Mouse (Mus musculus): ENCODE measurements around the gene Rcan2. TPM values are rescaled to one million over a fixed set of nuclear protein-coding genes. Genes with fewer than 3 reads are reported as not detected.

The Rcan2 gene
- polyA plus RNA-seq, 1 experiment from 2014 or later, result 3.2 TPM

DNA sequence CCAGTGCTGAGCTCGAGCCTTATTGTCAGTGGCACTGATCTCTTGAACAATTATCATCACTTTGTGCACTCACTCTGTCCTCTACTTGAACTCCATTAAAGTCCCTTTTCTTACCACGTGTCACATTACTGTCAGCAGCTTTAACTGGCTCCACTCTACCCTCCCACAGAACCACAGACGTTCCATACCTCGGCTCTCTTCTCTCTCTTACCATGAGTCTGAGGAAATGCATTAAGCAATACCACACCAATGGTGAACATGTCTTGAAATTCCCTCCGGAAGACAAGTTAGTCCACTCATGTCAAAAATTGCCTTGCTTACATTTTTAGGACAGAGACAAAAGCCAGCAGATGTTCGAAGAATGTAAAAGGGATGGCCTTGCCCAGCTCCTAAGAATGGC lies 267.7 kb downstream of the Rcan2 start:
- WGBS, result 71% methylated on average over 6 of the region's 6 CpGs

DNA sequence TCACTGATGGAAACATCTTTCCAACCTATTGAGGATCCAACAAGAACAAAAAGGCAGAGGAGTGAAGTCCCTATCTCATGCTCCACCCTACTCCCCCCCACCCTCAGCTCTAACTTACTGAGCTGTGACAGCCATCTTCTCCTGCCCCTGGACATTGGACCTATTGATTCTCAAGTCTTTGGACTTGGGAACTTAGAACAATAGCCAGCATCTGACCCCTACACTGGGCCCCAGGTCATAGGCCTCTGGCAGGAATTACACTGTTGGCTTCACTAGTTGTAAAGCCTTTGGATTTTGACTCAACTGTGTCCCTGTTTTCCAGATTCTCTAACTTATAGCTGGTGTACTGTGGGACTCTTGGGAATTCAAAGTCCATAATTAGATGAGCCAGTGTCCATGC lies 270.5 kb downstream of the Rcan2 start:
- Histone ChIP-seq H3K27ac (no peak overlapping the region), H3K4me2 (replicated peaks) (no peak overlapping the region), H3K36me3 (no peaks in the 10 kb centered on the region), H3K4me3 (no peak overlapping the region), H3K9ac (no peak overlapping the region), H3K9me3 (no peaks in the 10 kb centered on the region), H3K4me1 (no peaks in the 10 kb centered on the region), H3K27me3 (no peaks in the 10 kb centered on the region)
- ATAC-seq (ENCODE audit: low FRiP score, low read depth), result no peak

More for the DNA sequence above, 267.7 kb downstream of the Rcan2 start:
- no peak overlapping the region for H3K4me3 ChIP-seq
- no peaks in the 10 kb centered on the region for H3K27me3 ChIP-seq
- H3K4me1 ChIP-seq, result peaks cover 10% of the 10 kb centered on the region; the same call in 1 of the 2 replicates
- no peak overlapping the region for H3K4me2 ChIP-seq (replicated peaks)
- no peak for ATAC-seq (ENCODE audit: low FRiP score, low read depth)
- no peak overlapping the region for H3K27ac ChIP-seq
- no peaks in the 10 kb centered on the region for H3K9me3 ChIP-seq
- H3K36me3 ChIP-seq, result no peaks in the 10 kb centered on the region
- no peak overlapping the region for H3K9ac ChIP-seq

DNA sequence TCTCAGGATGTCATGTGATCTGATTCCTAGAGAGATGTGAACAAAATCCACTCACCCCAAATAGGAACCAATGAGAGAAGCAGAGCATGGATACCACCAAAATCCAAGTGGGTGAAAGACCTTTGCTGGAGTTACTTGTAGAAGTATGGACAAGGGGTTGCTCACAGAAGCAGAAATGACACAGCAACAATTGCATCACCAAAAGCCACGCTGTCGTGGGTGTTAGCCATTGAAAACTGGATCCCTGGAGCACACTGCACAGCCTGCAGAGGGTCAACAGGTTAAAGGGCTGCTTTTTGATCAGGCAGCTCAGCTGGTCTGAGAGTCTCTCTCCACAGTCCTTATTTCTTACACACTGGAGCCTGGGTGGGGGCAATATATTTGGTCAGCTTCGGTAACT lies 274.4 kb downstream of the Rcan2 start:
- 89% methylated on average over 3 of the region's 3 CpGs for WGBS
- H3K4me2 ChIP-seq (replicated peaks), result no peak overlapping the region
- no peak for ATAC-seq (ENCODE audit: low FRiP score, low read depth)
- 0 out of 2 replicates have a peak, but pooled peaks cover under 1% of the 10 kb centered on the region for H3K36me3 ChIP-seq
- H3K27me3 ChIP-seq, result peaks cover 6% of the 10 kb centered on the region; the same call in 1 of the 2 replicates
- H3K4me3 ChIP-seq, result no peak overlapping the region
- H3K27ac ChIP-seq, result no peak overlapping the region
- no peak overlapping the region for H3K9ac ChIP-seq
- no peaks in the 10 kb centered on the region for H3K9me3 ChIP-seq
- no peaks in the 10 kb centered on the region for H3K4me1 ChIP-seq

DNA sequence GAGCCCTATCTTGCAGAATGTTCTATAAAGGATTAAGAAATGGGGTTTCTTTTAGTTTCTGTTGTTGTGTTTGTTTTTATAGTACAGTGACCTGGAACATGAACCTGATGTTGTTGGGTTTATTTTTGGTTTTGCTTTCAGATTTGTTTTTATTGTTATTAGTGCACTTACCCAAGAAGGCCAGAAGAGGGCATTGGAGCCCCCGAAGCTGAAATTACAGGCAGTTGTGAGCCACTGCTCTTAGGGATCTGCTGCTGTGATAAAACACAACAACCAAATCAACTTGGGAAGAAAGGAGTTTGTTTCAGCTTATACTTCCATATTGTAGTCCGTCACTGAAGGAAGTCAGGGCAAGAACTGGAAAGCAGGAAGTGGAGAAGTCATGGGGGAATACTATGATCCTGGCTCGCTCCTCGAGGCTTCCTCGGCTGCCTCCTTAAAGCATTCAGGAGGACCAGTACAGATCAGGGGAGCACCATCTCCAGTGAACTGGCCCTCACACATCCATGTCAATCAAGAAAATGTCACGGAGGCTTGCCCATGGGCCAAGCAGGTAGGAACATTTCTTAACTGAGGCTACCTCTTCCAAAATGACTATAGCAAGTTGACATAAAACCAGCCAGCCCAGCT lies 275.0 kb downstream of the Rcan2 start:
- Histone ChIP-seq H3K9ac (no peak overlapping the region), H3K36me3 (peaks cover 6% of the 10 kb centered on the region; the same call in 1 of the 2 replicates), H3K4me1 (no peaks in the 10 kb centered on the region), H3K27ac (no peak overlapping the region), H3K9me3 (no peaks in the 10 kb centered on the region), H3K27me3 (peaks cover 6% of the 10 kb centered on the region; the same call in 1 of the 2 replicates), H3K4me2 (replicated peaks) (no peak overlapping the region), H3K4me3 (no peak overlapping the region)
- no peak for ATAC-seq (ENCODE audit: low FRiP score, low read depth)
- 57% methylated on average over 6 of the region's 6 CpGs for WGBS

DNA sequence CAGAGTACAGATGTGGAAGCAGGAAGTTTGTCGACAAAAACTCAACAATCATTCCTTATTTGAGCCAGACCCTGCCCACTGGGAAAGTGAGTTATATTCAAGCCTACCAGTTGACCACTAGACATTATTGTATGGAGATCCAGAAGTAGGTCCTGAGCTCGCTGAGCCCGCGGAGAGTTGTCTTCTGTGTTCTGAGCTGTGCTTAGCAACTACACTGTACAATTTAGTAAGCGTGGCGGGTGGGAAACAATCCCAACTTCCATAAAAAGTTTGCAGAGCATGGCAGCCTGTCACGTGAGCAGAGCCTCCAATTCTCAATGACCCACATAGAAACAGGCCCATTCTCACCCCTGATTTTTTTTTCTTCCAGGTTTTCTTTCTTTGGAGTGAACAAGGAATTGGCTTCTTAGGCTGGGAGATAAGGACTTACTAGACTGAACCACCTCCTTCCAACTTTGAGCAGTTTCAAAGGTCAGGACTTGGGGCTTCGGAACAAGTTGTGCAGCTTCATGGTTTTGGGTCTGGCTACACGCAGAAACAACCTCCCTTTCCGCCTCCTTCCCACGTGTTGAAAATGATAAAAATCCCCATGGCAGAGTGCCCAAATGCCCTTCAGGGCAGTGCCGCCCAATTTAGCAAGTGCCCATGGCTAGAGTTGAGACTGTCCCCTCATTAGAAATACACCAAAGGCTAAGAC lies 276.1 kb downstream of the Rcan2 start:
- peaks cover 15% of the 10 kb centered on the region; the same call in 1 of the 2 replicates for H3K36me3 ChIP-seq
- no peak overlapping the region for H3K27ac ChIP-seq
- H3K4me2 ChIP-seq (replicated peaks), result no peak overlapping the region
- H3K9me3 ChIP-seq, result no peaks in the 10 kb centered on the region
- no peak overlapping the region for H3K4me3 ChIP-seq
- no peaks in the 10 kb centered on the region for H3K4me1 ChIP-seq
- ATAC-seq (ENCODE audit: low FRiP score, low read depth), result no peak
- peaks cover 6% of the 10 kb centered on the region; the same call in 1 of the 2 replicates for H3K27me3 ChIP-seq
- WGBS, result 78% methylated on average over 12 of the region's 12 CpGs
- no peak overlapping the region for H3K9ac ChIP-seq

DNA sequence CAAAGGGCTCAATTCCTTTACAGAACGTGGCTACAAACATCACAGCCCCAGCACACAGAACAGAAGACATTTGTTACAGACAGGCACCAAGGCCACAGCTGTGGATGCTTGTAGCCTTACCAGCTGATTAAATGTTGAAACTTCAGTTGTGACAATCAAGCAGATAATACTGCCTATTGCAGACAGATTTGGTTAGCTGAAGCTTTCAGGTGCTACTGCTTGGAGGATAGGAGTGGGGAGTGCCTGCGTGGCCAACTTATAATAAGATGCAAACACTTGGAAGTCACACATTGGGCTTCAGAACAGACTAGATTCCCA lies 276.7 kb downstream of the Rcan2 start:
- Histone ChIP-seq H3K4me1 (no peaks in the 10 kb centered on the region), H3K27ac (no peak overlapping the region), H3K4me2 (replicated peaks) (no peak overlapping the region), H3K9me3 (no peaks in the 10 kb centered on the region), H3K4me3 (no peak overlapping the region), H3K9ac (no peak overlapping the region), H3K36me3 (peaks cover 15% of the 10 kb centered on the region; the same call in 1 of the 2 replicates), H3K27me3 (peaks cover 6% of the 10 kb centered on the region; the same call in 1 of the 2 replicates)
- WGBS, result 64% methylated on average over 2 of the region's 2 CpGs
- no peak for ATAC-seq (ENCODE audit: low FRiP score, low read depth)

DNA sequence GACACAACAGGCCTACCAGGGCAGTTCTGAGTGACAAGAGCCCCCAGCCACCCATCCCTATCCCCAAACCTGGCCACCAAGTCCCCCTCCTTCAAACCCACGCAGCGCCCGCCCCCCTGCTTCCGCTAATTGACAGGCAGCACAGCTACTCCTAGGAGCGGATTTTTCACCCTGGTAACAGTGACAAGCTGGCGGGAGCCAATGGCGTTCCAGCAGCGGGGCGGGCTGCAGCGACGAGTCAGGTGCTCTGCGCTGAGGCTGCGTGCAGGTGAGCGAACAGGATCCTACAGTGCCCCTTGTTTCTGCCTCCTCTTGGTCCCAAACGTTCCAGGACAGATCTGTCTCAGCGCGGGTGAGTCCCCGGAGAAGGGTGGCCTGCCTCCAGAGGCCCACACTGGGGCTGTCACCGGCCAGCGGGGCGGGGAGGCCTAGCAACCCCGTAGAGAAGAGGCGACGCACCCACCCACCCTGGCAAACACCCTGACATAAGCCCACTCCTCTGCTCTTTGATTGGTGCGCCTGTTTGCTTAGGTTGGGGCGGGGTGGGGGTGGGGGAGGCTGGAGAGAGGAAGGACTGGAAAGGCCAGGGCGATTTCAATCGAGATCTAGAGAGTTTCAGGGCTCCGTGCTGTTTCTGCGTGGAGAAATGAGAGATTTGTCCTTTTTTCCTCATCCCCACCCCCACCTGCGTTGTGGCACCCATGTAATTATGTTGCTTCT lies 277.6 kb downstream of the Rcan2 start, which contains the start of gene Enpp5:
Gene Enpp5 (plus strand): TSS at position 183 of the 720 bp plus-strand sequence.
- H3K27ac ChIP-seq, result no peak within 1 kb of the TSS
- H3K9ac ChIP-seq, result peak within 1 kb of the TSS; percentile 73
- H3K4me2 ChIP-seq (replicated peaks), result peak within 1 kb of the TSS; percentile 91
- H3K9me3 ChIP-seq, result no peaks in the 10 kb centered on the region
- H3K4me3 ChIP-seq, result peak within 1 kb of the TSS; percentile 65
- under 1% methylated on average over 31 of the region's 31 CpGs for WGBS
- peaks cover 15% of the 10 kb centered on the region; the same call in 1 of the 2 replicates for H3K36me3 ChIP-seq
- H3K4me1 ChIP-seq, result no peaks in the 10 kb centered on the region
- peak; percentile 95 for ATAC-seq (ENCODE audit: low FRiP score, low read depth)
- H3K27me3 ChIP-seq, result peaks cover 6% of the 10 kb centered on the region; the same call in 1 of the 2 replicates

DNA sequence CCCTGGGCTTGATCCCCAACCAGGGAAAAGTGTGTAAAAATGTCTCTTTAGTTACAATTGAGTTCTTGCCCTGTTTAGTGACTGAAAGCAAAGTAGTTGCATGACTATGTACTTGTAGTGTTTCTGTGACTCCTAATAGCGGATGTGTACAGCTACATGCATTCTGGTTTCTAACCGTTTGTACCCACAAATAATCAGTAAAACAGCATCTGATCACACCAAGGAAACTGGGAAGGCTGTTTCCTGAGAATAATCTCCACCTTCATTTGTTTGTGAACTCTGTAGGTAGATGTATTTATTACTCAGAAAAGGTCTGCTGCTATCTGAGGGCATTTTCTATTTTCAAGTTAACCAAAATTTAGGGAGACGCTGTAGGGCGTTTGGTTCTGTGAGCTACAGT lies 282.0 kb downstream of the Rcan2 start:
- H3K9me3 ChIP-seq, result no peaks in the 10 kb centered on the region
- no peak for ATAC-seq (ENCODE audit: low FRiP score, low read depth)
- no peak overlapping the region for H3K4me3 ChIP-seq
- no peak overlapping the region for H3K27ac ChIP-seq
- H3K4me1 ChIP-seq, result no peaks in the 10 kb centered on the region
- no peak overlapping the region for H3K9ac ChIP-seq
- 89% methylated on average over 4 of the region's 4 CpGs for WGBS
- H3K27me3 ChIP-seq, result no peaks in the 10 kb centered on the region
- H3K36me3 ChIP-seq, result peaks cover 21% of the 10 kb centered on the region; the same call in 1 of the 2 replicates
- H3K4me2 ChIP-seq (replicated peaks), result no peak overlapping the region

DNA sequence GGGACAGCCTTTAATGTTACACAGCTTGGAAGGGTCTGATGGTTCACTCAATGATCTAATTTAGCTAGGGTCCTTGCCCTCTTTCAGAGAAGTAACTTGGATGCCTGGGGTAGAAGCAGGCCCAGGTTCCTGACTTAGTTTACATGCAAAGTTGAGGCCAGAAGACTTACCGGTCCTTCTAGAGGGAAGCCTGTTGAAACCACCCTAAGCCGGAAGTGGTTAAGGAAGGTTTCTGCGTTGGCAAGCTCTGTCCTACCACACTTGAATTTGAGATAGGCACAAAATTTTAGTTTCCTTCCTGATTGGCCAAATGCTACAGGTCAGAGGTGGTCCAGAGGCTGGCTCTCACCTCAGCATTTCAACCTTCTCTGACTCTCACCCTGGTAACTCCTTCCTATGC lies 287.1 kb downstream of the Rcan2 start:
- Histone ChIP-seq H3K4me1 (no peaks in the 10 kb centered on the region), H3K27me3 (no peaks in the 10 kb centered on the region), H3K27ac (no peak overlapping the region), H3K9ac (no peak overlapping the region), H3K9me3 (no peaks in the 10 kb centered on the region), H3K4me2 (replicated peaks) (no peak overlapping the region), H3K36me3 (peaks cover 6% of the 10 kb centered on the region; the same call in 1 of the 2 replicates), H3K4me3 (no peak overlapping the region)
- no peak for ATAC-seq (ENCODE audit: low FRiP score, low read depth)
- WGBS, result 93% methylated on average over 3 of the region's 3 CpGs

Other genes with a start within 250 kb of the Rcan2 start
- 8.2 and 9.0 TPM in 2 replicates for gene Pla2g7, start 233.3 kb upstream of the Rcan2 start, polyA plus RNA-seq (2015; fragmentation: Nextera tagmentation; extraction: Ambion mirVana)
- gene Tdrd6, start 171.1 kb upstream of the Rcan2 start, polyA plus RNA-seq (2015; fragmentation: Nextera tagmentation; extraction: Ambion mirVana), result 0.03 TPM in 1 of 2 replicates, not detected in the other
- gene Slc25a27, start 134.1 kb upstream of the Rcan2 start, polyA plus RNA-seq (2015; fragmentation: Nextera tagmentation; extraction: Ambion mirVana), result 48.7 and 50.3 TPM in 2 replicates
- 29.0 and 32.0 TPM in 2 replicates for gene Cyp39a1, start 133.9 kb upstream of the Rcan2 start, polyA plus RNA-seq (2015; fragmentation: Nextera tagmentation; extraction: Ambion mirVana)